Mouse (Mus musculus): ENCODE results near the gene Plcz1.

The Plcz1 gene

GRCm38 (mm10) chr6:140041357-140041756, at the start of gene Plcz1:
TSS of gene Plcz1 (minus strand) at chr6:140041457.
- no peak for DNase-seq

GRCm38 (mm10) chr6:140089855-140090254, 48.6 kb upstream of the Plcz1 start:
- DNase-seq: no peak

- DNase-seq: no peak
Observed at GRCm38 (mm10) chr6:140081739-140082138, 40.5 kb upstream of the Plcz1 start.

- no peak for DNase-seq
Observed at GRCm38 (mm10) chr6:140080933-140081332, 39.7 kb upstream of the Plcz1 start.

GRCm38 (mm10) chr6:140069177-140069576, 27.9 kb upstream of the Plcz1 start:
- no peak for DNase-seq

GRCm38 (mm10) chr6:140054271-140054928, 13.1 kb upstream of the Plcz1 start:
- no peak for DNase-seq

- no peak for DNase-seq
Observed at GRCm38 (mm10) chr6:140051476-140051875, 10.2 kb upstream of the Plcz1 start.

- no peak for DNase-seq
Observed at GRCm38 (mm10) chr6:140040952-140041351, 305 bp downstream of the Plcz1 start, which contains the start of gene Capza3. TSS of gene Capza3 (plus strand) at chr6:140041252.

GRCm38 (mm10) chr6:140024404-140024803, 16.9 kb downstream of the Plcz1 start:
- no peak for DNase-seq

- no peak for DNase-seq
Observed at GRCm38 (mm10) chr6:140005181-140005580, 36.1 kb downstream of the Plcz1 start.

GRCm38 (mm10) chr6:139989597-139989996, 51.7 kb downstream of the Plcz1 start:
- DNase-seq: no peak

GRCm38 (mm10) chr6:139989075-139989474, 52.2 kb downstream of the Plcz1 start:
- DNase-seq: no peak

- no peak for DNase-seq
Observed at GRCm38 (mm10) chr6:139986564-139986963, 54.7 kb downstream of the Plcz1 start.

- no peak for DNase-seq
Observed at GRCm38 (mm10) chr6:139984069-139984468, 57.2 kb downstream of the Plcz1 start.

- no peak for DNase-seq
Observed at GRCm38 (mm10) chr6:139981061-139981460, 60.2 kb downstream of the Plcz1 start.

GRCm38 (mm10) chr6:139978114-139978513, 63.1 kb downstream of the Plcz1 start:
- DNase-seq: no peak

GRCm38 (mm10) chr6:139974668-139975067, 66.6 kb downstream of the Plcz1 start:
- no peak for DNase-seq

- no peak for DNase-seq
Observed at GRCm38 (mm10) chr6:139971608-139972298, 69.5 kb downstream of the Plcz1 start.

- DNase-seq: no peak
Observed at GRCm38 (mm10) chr6:139966684-139967083, 74.6 kb downstream of the Plcz1 start.

- DNase-seq: no peak
Observed at GRCm38 (mm10) chr6:139964895-139965294, 76.4 kb downstream of the Plcz1 start.

GRCm38 (mm10) chr6:139963775-139964174, 77.5 kb downstream of the Plcz1 start:
- DNase-seq: no peak

GRCm38 (mm10) chr6:139957531-139958241, 83.6 kb downstream of the Plcz1 start:
- DNase-seq: no peak

GRCm38 (mm10) chr6:139953596-139953995, 87.7 kb downstream of the Plcz1 start:
- DNase-seq: no peak

Data from thymus, postnatal 36 days (tissue).